Mouse (Mus musculus) liver, embryonic 16.5 days (tissue): ENCODE measurements around the gene Prkaa2. TPM values are rescaled to one million over a fixed set of nuclear protein-coding genes. Genes with fewer than 3 reads are reported as not detected.
"Not testable (repeated sequence)": the region's sequence is repeated elsewhere in the genome, so short reads cannot be mapped to it uniquely, and the experiment has no call there.

Source experiments
- ATAC-seq: fragments of 200-750 bp; cut with Nextera tagmentation; 2 replicates; pipeline ENCODE4 v1.8.0; 2017; ENCODE audit warnings: low read depth, mild to moderate bottlenecking, moderate number of reproducible peaks, moderate library complexity
- H3K27ac ChIP-seq: fragments of 300-500 bp; sonication (generic); 2 replicates; pipeline ENCODE4 v1.5.1; 2014; ENCODE audit warnings: mild to moderate bottlenecking, low read length
- H3K27me3 ChIP-seq: fragments of 300-500 bp; sonication (generic); 2 replicates; pipeline ENCODE4 v1.6.1; 2014; ENCODE audit warnings: low read depth, low read length, mixed read lengths; ENCODE audit not compliant: control insufficient read depth, insufficient read depth
- H3K36me3 ChIP-seq: fragments of 300-500 bp; sonication (generic); 2 replicates; pipeline ENCODE4 v1.6.1; 2014; ENCODE audit warnings: mild to moderate bottlenecking; ENCODE audit not compliant: control insufficient read depth, insufficient read depth
- H3K4me1 ChIP-seq: fragments of 300-500 bp; sonication (generic); 2 replicates; pipeline ENCODE4 v1.6.1; 2014; ENCODE audit warnings: low read depth, low read length, mixed read lengths; ENCODE audit not compliant: control insufficient read depth
- H3K4me2 ChIP-seq: fragments of 300-500 bp; sonication (generic); 2 replicates; pipeline ENCODE4 v1.6.1; 2014; ENCODE audit warnings: low read depth, low read length, mixed read lengths
- H3K4me3 ChIP-seq: fragments of 300-500 bp; sonication (generic); 2 replicates; pipeline ENCODE4 v1.5.1; 2014; ENCODE audit warnings: low read depth, mild to moderate bottlenecking, low read length
- H3K9ac ChIP-seq: fragments of 300-500 bp; sonication (generic); 2 replicates; pipeline ENCODE4 v1.6.1; 2014; ENCODE audit warnings: low read depth, low read length
- H3K9me3 ChIP-seq: fragments of 300-500 bp; sonication (generic); replicated peaks from 2 replicates; pipeline ENCODE4 v1.6.1; 2016; ENCODE audit warnings: low read length; ENCODE audit not compliant: control insufficient read depth
- WGBS: fragments of 180-500 bp; shearing (Covaris S2); extraction: QIAGEN DNeasy Blood & Tissue Kit; methylation state at CpG from one replicate; pipeline ENCODE4 v1.1.7; 2014; ENCODE audit not compliant: insufficient replicate concordance; 5-methylcytosine and 5-hydroxymethylcytosine counted together
- polyA plus RNA-seq: library from polyadenylated mRNA; unstranded; fragments of >200 nt; fragmentation: Nextera tagmentation; extraction: Ambion mirVana; gene quantifications from 2 replicates; pipeline ENCODE4 v1.2.1, GENCODE M21; 2015

Prkaa2 gene
- polyA plus RNA-seq, 1 experiment from 2014 or later = 0.47 TPM

DNA sequence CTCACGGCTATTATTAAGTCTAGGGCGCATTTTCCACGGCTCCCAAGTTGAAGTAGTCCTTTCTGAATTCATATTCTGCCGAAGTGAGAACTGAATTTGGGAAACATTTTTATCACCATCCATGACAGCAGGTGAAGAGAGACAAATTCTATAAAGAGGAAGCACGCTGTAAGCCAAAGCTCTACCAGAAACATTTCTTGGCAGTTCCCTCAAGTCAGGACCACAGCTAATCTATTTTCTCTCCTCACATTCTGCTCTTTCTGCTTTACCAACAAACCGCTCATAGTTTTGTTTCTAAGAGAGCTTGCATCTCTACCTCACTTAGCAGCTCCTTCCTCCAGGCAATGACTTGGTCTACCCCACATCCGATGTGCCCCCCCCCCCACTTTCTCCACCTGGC lies 96.0 kb downstream of the Prkaa2 start:
- no peak overlapping the region for H3K4me3 ChIP-seq
- H3K9ac ChIP-seq = no peak overlapping the region
- no peak overlapping the region for H3K4me2 ChIP-seq
- 63% methylated on average over 7 of the region's 7 CpGs for WGBS
- no peaks in the 10 kb centered on the region for H3K4me1 ChIP-seq
- H3K9me3 ChIP-seq = no peaks in the 10 kb centered on the region
- no peaks in the 10 kb centered on the region for H3K27me3 ChIP-seq
- no peak for ATAC-seq
- H3K27ac ChIP-seq = no peak overlapping the region
- no peaks in the 10 kb centered on the region for H3K36me3 ChIP-seq

DNA sequence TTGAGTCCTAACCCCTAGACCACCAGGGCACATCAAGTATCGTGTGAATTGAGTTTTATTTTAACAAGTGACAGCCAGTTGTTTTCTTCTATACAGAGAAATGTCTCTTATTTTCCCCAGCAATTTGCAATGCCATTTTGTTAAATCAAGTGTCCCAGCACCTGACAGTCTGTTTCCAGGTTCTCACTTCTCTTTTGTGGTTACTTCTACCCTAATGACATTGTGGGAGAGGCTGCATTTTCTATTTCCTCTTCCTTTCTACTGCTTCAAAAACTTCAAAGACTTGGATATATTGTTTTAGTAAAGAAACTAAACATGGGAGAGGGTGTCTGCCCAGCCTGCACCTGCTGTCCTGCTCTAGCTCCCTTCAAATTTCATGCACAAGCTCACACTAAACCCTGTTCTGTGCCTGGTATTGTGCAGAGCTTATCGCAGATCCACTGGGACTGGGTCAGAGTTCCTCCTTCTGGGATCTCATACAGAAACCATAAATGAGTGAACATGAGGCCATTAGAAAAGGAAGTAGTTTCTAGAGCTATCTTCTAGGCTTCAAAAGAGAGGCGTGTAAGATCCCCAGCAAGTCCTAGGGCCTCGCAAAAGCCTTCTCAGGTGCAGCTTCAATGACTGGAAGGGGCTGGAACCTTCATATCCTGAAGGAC lies 102.2 kb downstream of the Prkaa2 start:
- 35% methylated on average over 4 of the region's 4 CpGs for WGBS
- Histone ChIP-seq H3K4me3 (no peak overlapping the region), H3K36me3 (no peaks in the 10 kb centered on the region), H3K9me3 (no peaks in the 10 kb centered on the region), H3K4me2 (no peak overlapping the region), H3K27me3 (no peaks in the 10 kb centered on the region), H3K27ac (no peak overlapping the region), H3K4me1 (no peaks in the 10 kb centered on the region), H3K9ac (no peak overlapping the region)
- ATAC-seq = no peak

- H3K27me3 ChIP-seq, H3K4me3 ChIP-seq, ATAC-seq, H3K9me3 ChIP-seq, H3K36me3 ChIP-seq, H3K4me2 ChIP-seq, H3K4me1 ChIP-seq, H3K9ac ChIP-seq, H3K27ac ChIP-seq: not testable (repeated sequence)
- 74% methylated on average over 12 of the region's 12 CpGs for WGBS
These were observed 105.0 kb downstream of the Prkaa2 start for GRCm38 (mm10) chr4:105004649-105005048.

- WGBS = 46% methylated on average over 8 of the region's 8 CpGs
- Histone ChIP-seq H3K9me3 (no peaks in the 10 kb centered on the region), H3K27me3 (no peaks in the 10 kb centered on the region), H3K4me3 (no peak overlapping the region), H3K4me1 (no peaks in the 10 kb centered on the region), H3K27ac (no peak overlapping the region), H3K4me2 (no peak overlapping the region), H3K36me3 (no peaks in the 10 kb centered on the region), H3K9ac (no peak overlapping the region)
- ATAC-seq = no peak
These were observed 105.6 kb downstream of the Prkaa2 start for GRCm38 (mm10) chr4:105004135-105004534.

- H3K27ac ChIP-seq = no peak overlapping the region
- H3K4me2 ChIP-seq = no peak overlapping the region
- H3K4me3 ChIP-seq = no peak overlapping the region
- no peaks in the 10 kb centered on the region for H3K27me3 ChIP-seq
- H3K4me1 ChIP-seq = no peaks in the 10 kb centered on the region
- no peaks in the 10 kb centered on the region for H3K9me3 ChIP-seq
- WGBS = 70% methylated on average over 1 of the region's 1 CpGs
- H3K36me3 ChIP-seq = no peaks in the 10 kb centered on the region
- no peak overlapping the region for H3K9ac ChIP-seq
- ATAC-seq = no peak
These were observed 108.0 kb downstream of the Prkaa2 start for GRCm38 (mm10) chr4:105001736-105002135.

GRCm38 (mm10) chr4:104999702-105000101 lies 110.0 kb downstream of the Prkaa2 start:
- 41% methylated on average over 5 of the region's 5 CpGs for WGBS
- no peak for ATAC-seq
- Histone ChIP-seq H3K27ac (no peak overlapping the region), H3K36me3 (no peaks in the 10 kb centered on the region), H3K4me1 (no peaks in the 10 kb centered on the region), H3K9ac (no peak overlapping the region), H3K9me3 (no peaks in the 10 kb centered on the region), H3K4me3 (no peak overlapping the region), H3K4me2 (no peak overlapping the region), H3K27me3 (no peaks in the 10 kb centered on the region)

DNA sequence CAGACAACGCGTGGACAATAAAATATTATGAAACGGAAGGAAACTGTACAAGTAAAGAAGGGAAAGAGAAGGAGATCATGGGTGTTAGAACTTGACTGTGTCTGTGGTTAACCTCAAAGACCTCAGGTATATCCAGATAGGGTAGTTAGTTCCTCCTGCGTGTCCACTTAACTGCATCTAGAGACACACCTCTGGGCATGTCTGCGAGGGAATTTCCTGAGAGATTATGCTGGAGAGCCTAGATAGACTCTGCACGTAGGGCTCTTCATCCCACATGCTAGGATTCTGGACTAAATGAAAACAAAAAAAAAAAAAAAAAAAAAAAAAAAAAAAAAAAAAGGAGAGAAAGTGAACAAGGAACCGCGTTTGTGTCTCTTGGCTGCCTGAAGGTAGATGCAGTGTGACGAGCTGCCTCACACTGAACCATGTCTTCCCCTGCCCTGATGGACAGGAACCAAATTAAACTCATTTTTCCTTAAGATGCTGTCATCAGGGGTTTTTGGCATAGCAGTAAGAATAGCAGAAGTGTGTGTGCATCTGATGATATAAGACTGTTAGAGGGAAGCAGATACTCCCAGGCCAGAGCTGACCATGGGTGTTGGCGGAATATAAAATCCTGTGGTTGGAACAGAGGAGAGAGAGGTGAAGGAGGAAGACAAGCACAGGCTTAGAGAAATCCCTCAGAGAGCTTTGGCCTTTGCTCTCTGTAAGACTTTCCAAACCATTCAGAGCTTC lies 116.4 kb downstream of the Prkaa2 start:
- no peak for ATAC-seq
- Histone ChIP-seq H3K27me3 (no peaks in the 10 kb centered on the region), H3K4me2 (no peak overlapping the region), H3K27ac (no peak overlapping the region), H3K4me1 (no peaks in the 10 kb centered on the region), H3K36me3 (no peaks in the 10 kb centered on the region), H3K9ac (no peak overlapping the region), H3K9me3 (no peaks in the 10 kb centered on the region), H3K4me3 (no peak overlapping the region)
- WGBS = 21% methylated on average over 10 of the region's 10 CpGs

DNA sequence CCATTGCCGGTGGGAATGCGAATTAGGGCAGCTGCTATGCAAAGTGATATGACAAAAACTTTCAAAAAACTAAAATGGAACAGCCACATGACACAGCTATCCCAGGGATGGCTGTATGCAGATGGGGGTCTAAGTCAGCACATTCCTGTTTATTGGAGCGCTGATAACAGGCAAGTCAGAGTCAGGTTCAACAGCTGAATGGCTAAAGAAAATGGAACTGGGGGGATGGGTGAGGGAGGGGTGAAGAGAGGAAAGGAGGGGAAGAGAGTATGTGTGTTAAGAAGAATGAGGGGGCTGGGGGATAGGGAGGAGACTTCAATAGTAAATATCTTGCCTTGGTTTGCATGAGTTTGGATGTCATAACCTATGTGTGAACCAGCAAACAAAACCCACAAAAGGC lies 117.4 kb downstream of the Prkaa2 start:
- no peak overlapping the region for H3K4me2 ChIP-seq
- H3K4me3 ChIP-seq = no peak overlapping the region
- H3K27me3 ChIP-seq = no peaks in the 10 kb centered on the region
- no peaks in the 10 kb centered on the region for H3K9me3 ChIP-seq
- H3K36me3 ChIP-seq = no peaks in the 10 kb centered on the region
- WGBS = 66% methylated on average over 3 of the region's 3 CpGs
- no peak overlapping the region for H3K9ac ChIP-seq
- no peak overlapping the region for H3K27ac ChIP-seq
- H3K4me1 ChIP-seq = no peaks in the 10 kb centered on the region
- no peak for ATAC-seq

- Histone ChIP-seq H3K27me3 (no peaks in the 10 kb centered on the region), H3K27ac (no peak overlapping the region), H3K4me3 (no peak overlapping the region), H3K9ac (no peak overlapping the region), H3K4me1 (no peaks in the 10 kb centered on the region), H3K36me3 (no peaks in the 10 kb centered on the region), H3K9me3 (no peaks in the 10 kb centered on the region), H3K4me2 (no peak overlapping the region)
- ATAC-seq = no peak
- WGBS = 55% methylated on average over 3 of the region's 3 CpGs
These were observed 119.0 kb downstream of the Prkaa2 start for GRCm38 (mm10) chr4:104990686-104991085.
